Mouse (Mus musculus) left cerebral cortex, adult 2 months (tissue): Measurements from ENCODE around the gene Col3a1. TPM values are rescaled to one million over a fixed set of nuclear protein-coding genes. Genes with fewer than 3 reads are reported as not detected.
A peak's percentile ranks its signal among the peaks of the same experiment; 100 is the strongest.

ENCODE experiments used
- DNase-seq, 2 experiments: peaks; one replicate each; pipeline ENCODE4 v3.0.0; 2021 to 2022; ENCODE audit warnings: low spot score in 2 of 2, mixed read lengths in 1 of 2; ENCODE audit errors: extremely low spot score in 1 of 2
- H3K27ac ChIP-seq: fragments of 200-600 bp; 2 replicates; pipeline ENCODE4 v1.8.1; 2022
- H3K4me3 ChIP-seq: fragments of 200-600 bp; 2 replicates; pipeline ENCODE4 v1.8.1; 2022
- CTCF ChIP-seq: fragments of 200-600 bp; IDR thresholded peaks from 2 replicates; pipeline ENCODE4 v1.8.1; 2022; ENCODE audit warnings: antibody characterized with exemption, mild to moderate bottlenecking, moderate library complexity
- intact Hi-C: fragments of 180-260 bp; cut with DNase I; formaldehyde crosslinking; loops from one replicate; pipeline ENCODE4 v1.15.1; 2025
- long read RNA-seq, 2 experiments: library from polyadenylated mRNA; stranded (forward); transcript quantifications; one replicate each; pipeline ENCODE4 v2.0.0; 2021; ENCODE audit warnings: borderline mapping rate in 2 of 2
- total RNA-seq, 2 experiments: library from RNA; stranded (reverse); gene quantifications; 2 replicates each; pipeline ENCODE4 v1.2.3; 2021

Gene Col3a1
- total RNA-seq = 1 to 10 TPM; 5.9 TPM
- long read RNA-seq, experiment 1, full-length matches to known transcripts = 17 of 19 reads
- long read RNA-seq, experiment 1, partial matches to known transcripts = 1 of 19 reads
- long read RNA-seq, experiment 1, other reads (novel, unspliced or antisense) = 1 of 19 reads
- long read RNA-seq, experiment 2, full-length matches to known transcripts = 23 of 26 reads
- long read RNA-seq, experiment 2, partial matches to known transcripts = 0 of 26 reads
- long read RNA-seq, experiment 2, other reads (novel, unspliced or antisense) = 3 of 26 reads

DNA sequence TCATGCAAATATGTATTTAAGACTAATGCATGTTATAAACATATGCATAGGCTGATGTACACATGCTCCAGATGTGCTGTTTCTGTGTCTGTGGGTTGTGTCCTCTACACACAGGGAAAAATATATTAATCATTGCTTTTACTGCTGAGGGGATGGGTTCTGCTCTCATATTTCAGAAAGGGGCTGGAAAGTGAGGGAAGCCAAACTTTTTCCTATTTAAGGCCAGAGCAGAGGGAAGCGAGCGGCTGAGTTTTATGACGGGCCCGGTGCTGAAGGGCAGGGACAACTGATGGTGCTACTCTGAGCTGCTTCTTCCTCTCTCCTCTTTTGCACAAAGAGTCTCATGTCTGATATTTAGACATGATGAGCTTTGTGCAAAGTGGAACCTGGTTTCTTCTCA is at the start of gene Col3a1:
Gene Col3a1 (plus strand): TSS at position 151 of the 400 bp plus-strand sequence.
- intact Hi-C loops = loop anchor here (5.0 kb wide), 1 partner anchor 1079 kb away; no protein-coding TSS in a partner anchor
- Histone ChIP-seq H3K4me3 (no peak within 1 kb of the TSS), H3K27ac (no peak within 1 kb of the TSS)
- TF ChIP-seq CTCF = no peak
- DNase-seq = no peak

DNA sequence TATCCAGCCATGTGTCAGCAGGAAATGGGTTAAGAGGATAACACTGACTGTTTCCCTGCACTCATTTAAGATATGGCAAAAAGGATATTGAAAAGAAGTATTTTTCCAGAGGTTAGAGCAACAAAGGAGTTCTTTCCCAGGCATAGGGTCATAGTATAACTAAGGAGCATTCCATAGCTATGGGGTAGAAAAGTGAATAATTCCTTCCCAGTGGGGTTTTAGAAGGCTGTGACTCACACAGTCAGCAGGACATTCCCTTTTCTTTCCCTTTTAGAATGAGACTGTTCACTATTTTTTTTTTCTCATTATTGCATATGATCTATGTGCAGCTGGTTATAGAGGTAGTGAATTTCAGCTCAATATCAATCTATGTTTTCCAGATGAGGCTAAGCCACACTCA is 41.9 kb upstream of the Col3a1 start:
- intact Hi-C loops = no loop called here
- Histone ChIP-seq H3K4me3 (no peak overlapping the region), H3K27ac (no peak overlapping the region)
- no peak for TF ChIP-seq CTCF
- DNase-seq = no peak

DNA sequence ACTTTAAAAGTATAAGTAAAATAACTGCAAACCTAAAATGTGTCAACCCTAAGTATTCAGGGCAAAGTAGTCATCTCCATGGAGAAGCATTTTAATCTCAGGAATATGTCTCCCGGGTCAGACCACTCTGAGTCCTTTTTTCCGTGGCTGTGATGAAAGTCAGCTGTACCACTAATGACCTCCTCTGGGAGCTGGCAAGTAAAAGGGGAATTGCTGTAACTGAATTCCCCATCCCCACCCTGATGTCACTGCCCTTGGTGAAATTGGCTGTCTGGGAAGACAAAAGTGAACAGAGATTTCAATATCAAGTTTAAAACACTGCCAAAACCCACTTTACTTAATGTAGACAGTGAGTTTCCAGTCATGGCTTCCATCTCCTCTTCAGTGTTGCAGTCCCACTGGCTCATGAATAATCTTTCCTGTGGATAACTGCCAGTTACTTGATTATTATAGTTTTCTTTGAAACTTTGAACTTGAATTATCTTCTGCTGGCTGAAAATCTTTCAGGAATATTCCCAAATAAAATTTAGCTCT is 35.3 kb upstream of the Col3a1 start:
- DNase-seq = no peak
- H3K27ac ChIP-seq = no peak overlapping the region
- no peak for TF ChIP-seq CTCF
- intact Hi-C loops = no loop called here
- H3K4me3 ChIP-seq = no peak overlapping the region

DNA sequence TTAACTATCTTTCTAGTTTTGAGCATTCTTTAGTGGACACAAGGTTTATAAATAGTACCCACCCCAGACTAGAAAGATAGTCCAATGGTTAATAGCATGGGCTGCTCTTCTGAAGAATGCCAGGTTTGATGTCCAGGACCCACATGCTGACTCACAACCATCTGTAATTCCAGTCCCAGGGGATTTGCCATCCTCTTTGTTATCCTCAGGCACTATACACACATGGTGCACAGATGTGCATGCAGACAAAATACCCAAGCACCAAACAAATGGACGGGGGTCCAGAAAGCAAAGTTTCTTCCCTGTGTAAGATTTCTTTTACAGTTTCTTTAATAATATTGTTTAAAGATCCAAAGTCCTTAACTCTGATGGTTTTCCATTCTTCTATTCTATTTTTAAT is 23.4 kb upstream of the Col3a1 start:
- intact Hi-C loops = no loop called here
- no peak for TF ChIP-seq CTCF
- no peak overlapping the region for H3K27ac ChIP-seq
- no peak for DNase-seq
- H3K4me3 ChIP-seq = no peak overlapping the region

DNA sequence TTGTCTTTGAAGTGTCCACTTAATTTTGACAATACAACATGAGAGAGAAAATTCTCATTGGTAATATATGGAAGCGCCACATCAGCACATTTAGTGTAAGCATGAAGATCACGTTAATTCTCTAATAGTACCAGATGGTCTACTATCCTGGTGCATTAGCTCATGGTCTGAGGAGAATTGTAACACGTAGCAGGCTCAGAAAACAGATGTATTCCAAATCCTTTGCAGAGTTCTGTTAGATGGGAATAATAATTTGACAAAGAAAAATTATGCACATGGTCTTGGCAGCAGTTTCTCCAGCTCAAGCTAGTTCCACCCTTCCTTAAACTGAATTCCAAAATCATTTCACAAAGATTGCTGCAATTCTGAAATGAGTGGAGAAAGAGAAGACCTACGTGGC is 21.3 kb upstream of the Col3a1 start:
- Histone ChIP-seq H3K27ac (no peak overlapping the region), H3K4me3 (no peak overlapping the region)
- no peak for DNase-seq
- intact Hi-C loops = no loop called here
- no peak for TF ChIP-seq CTCF

DNA sequence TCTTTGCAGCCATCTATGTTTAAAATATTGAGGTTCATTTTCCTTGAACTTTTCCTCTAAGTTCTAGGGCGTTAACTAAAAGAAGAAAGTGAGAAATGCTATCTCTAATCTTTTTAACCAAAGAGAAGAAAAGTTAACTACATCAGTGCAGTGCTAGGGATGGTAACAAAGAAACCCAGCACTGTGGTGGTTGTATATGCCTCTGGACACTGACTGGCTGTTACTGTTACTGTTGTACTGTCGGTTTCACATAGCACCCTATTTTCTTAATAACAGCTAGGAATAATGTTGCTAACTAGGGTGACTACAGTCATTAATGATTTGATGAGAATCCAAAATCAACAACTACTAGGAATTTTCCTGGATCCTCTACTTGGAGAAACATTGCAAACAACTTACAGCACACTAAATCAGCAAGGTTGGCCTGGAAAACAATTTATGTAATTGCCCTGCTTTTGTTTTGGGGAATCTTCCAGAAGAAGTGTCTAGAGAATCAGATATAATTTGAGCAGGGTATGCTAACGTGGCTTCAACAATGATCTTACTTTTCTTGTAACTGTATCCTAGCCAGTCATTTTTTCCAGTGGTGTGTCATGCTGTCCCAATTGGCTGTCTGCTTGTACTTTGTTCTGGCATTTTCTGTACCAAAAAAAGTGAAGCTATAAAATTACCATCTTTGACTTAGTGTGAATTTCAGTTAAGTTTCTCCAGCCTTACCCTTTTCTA is 11.8 kb upstream of the Col3a1 start:
- intact Hi-C loops = no loop called here
- Histone ChIP-seq H3K27ac (no peak overlapping the region), H3K4me3 (no peak overlapping the region)
- DNase-seq = no peak
- no peak for TF ChIP-seq CTCF

DNA sequence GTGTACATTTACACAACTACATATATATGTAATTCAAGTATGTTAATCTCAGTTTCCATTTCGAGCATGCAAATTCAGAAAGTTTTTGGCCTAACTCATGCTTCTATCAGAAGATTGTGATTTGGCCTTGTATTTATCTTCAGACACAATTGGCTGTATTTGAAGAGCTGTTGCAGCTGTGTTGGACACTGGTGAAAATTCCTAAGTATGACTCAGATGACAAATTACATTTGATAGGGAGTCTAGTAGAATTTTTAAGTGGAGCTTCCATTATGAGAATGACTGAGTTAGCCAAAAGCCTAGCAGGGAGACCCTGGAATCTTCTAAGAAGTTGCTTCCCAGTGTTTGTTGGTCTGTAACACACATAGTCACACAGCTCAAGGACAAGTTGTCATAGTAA is 7.1 kb upstream of the Col3a1 start:
- TF ChIP-seq CTCF = no peak
- Histone ChIP-seq H3K27ac (no peak overlapping the region), H3K4me3 (no peak overlapping the region)
- intact Hi-C loops = no loop called here
- DNase-seq = no peak

DNA sequence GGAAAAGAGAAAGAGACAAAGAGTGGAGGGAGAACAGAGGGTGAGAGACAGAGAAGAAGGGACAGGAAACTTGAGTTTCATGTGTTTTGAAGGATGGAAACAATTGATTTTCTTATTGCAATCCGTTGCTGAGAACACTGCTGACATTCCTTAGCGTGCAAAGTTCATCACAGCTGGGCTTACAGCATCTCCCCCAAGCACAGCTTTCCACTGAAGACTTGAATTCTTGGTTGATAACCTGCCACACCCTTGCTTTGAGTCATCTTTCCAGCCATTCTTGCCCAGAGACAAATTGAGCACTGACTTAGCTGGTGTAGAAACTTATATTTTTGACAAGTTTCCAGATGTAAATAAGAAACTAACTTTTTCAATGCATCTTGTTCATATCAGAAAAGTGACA is 2.3 kb upstream of the Col3a1 start:
- no peak overlapping the region for H3K27ac ChIP-seq
- intact Hi-C loops = no loop called here
- no peak overlapping the region for H3K4me3 ChIP-seq
- DNase-seq = no peak
- no peak for TF ChIP-seq CTCF

DNA sequence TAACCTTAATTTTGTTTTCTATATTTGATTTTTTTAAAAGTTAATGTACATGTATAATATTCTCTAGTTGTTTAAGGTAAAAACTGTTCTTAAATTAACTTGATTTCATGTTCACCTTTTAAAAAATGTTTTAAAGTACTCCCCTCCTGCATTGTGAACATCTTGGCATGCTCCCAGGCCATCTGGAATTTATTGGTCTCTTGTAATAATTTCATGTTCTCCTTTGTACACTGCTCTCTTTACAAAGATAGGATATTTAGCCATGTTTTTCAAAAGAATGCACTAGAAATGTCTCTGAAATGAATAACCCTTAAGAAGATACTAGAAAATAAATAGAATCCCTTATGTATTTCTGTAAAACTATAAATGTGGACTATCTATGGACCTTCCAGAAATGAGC is 624 bp downstream of the Col3a1 start:
- DNase-seq = no peak
- Histone ChIP-seq H3K27ac (no peak overlapping the region), H3K4me3 (no peak overlapping the region)
- intact Hi-C loops = loop anchor here (5.0 kb wide), 1 partner anchor 1080 kb away; no protein-coding TSS in a partner anchor
- no peak for TF ChIP-seq CTCF

DNA sequence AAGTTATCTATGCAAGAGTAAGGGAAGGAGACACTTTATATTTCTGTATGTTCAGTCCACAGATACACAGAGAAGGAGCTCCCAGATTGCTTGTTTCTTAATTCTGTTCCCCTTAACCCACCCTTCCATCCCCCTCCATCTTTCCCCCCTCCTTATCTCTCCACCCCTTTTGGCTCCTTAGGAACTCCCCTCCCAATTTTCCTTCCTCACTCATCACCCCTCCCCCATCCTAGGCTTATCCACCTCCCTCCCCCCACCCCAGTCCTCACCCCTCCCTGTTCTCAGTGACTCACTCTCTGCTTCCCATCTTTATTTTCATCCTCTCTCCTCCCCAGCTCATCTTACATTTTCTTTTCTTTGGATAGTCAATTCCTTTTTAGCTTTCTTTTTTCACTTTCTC is 1.5 kb downstream of the Col3a1 start:
- no peak for TF ChIP-seq CTCF
- Histone ChIP-seq H3K4me3 (no peak overlapping the region), H3K27ac (no peak overlapping the region)
- no peak for DNase-seq
- intact Hi-C loops = loop anchor here (5.0 kb wide), 1 partner anchor 1081 kb away; no protein-coding TSS in a partner anchor

DNA sequence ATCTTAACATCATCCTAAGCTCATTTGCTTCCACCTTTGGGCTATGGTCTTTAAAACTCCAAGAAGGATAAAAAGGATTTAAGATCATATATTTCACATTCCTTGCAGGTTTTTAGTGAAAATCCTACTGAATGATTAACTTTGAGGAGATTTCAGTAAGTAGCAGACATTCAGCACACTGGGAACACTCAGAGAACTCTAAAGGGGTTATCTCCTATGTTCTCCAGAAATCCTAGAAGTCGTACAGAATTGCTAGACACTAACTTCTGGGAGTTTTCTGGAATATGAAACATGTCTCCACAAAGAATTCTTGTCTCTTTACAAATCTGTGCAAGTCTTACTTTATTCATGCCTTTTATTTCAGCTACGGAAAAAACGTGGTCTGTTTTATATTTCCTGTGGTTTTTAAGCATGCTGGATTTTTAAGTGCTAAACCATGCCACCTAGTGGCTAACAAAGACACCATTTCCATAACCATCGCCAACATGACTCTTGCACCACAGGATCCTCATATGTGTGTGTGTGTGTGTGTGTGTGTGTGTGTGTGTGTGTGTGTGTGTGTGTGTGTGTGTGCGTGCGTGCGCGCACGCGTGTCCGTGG is 2.5 kb downstream of the Col3a1 start:
- 0 out of 2 replicates have a peak overlapping the region, but pooled peaks have one; percentile 32 for H3K4me3 ChIP-seq
- TF ChIP-seq CTCF = peak; percentile 58
- H3K27ac ChIP-seq = no peak overlapping the region
- intact Hi-C loops = loop anchor here (1.0 to 5.0 kb wide), 2 partner anchors 566 to 1081 kb away; no protein-coding TSS in a partner anchor
- no peak for DNase-seq
